Mouse (Mus musculus): ENCODE data around the gene Lrrtm1.

DNA sequence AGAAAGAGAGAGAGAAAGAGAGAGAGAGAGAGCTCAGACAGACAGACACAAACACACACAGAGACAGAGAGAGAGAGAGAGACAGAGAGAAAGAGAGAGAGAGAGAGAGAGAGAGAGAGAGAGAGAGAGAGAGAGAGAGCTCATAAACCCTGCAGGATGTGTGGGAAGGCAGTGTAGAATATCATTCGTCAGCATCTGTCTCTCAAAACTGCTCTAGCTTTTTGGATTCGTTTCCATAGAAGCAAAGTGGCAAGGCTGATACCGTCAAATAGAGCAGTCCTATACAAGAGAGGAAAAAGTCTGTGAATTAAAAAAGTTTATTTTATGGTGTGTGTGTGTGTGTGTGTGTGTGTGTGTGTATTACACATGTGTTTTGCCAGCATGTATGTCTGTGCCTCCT, 32.6 kb upstream of the Lrrtm1 start:
- TF ChIP-seq CTCF (IDR thresholded peaks at IDR 0.05; ENCODE audit: low read depth) (no peak), EP300 (IDR thresholded peaks at IDR 0.05; ENCODE audit: low read depth) (no peak)
